Mouse (Mus musculus): Measurements from ENCODE around the gene Ube2q2.

DNA sequence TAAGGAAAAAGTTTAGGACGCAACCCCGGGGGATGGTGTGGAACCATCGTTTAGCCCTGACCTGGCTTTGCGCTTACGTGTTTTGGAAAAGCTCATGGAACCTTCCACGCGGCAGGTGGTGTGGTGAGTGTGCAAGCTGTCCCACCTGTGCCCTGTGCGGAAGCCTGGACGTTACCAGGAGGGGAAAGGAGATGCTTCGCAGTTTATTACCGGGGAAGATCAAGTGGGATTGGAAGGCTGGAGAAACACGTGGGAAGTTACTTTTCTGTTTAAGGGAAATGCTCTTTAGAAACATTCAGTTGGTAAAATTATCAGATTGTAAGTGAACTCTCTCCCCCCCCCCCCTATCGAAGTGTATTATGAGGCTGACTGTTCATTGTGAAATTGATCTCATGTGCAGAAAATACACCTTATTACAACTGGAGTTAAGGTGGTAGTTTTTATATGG is 1.6 kb downstream of the Ube2q2 start:
- TF ChIP-seq CTCF (IDR thresholded peaks at IDR 0.05) (no peak), POLR2A (IDR thresholded peaks at IDR 0.05; ENCODE audit: insufficient read depth, low read depth, low read length) (no peak), EP300 (IDR thresholded peaks at IDR 0.05; ENCODE audit: insufficient read depth, low read depth, low read length) (no peak)
